Comparison of ENCODE assay signal across 13 mouse cellular contexts in the genomic region with DNA sequence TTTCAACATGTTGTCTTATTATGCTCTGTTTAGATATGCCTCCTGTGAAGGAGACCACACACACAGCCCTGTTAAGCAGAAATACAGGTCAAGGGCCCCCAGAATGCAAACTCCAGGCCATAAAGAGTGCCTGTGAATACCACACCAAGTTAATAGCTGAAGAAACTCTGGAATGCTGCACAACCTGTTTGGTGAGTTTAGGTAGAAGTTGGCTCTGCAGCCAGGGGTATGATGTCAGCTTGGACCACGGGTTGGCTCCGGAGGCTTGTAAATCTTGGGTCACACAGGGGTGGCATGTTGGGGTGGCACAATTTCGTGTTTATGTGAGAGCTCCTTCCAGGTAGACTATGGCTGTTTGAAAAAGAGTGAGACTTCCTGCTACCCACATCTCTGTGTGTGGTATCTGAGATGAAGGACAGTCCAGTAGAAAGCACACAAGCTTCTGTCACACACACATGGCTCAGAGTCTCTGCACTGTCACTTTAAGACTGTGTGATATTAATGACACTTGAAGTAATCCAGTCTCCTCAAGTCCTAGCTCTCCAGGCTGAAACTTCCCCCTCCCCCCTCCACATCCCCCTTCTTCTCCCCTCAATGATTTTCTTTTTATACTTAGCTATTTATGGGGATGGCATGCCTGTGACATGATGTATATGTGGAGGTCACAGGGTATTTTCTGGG.
DNase-seq lines count a peak whose midpoint lies in the region; ATAC-seq and TF ChIP-seq lines count a peak whose summit lies in the region.
"Had no signal": no experiment of that assay in that cellular context is flagged by ENCODE, and none has a peak within 500 bp of the region (broad histone marks: within the 10 kb centered on the region; RNA-seq: fewer than 3 reads in every experiment).

No protein-coding gene starts in this region.

- WGBS in hindbrain, embryonic 10.5 days = 66% methylated on average over 3 of the region's 3 CpGs
- WGBS in hindbrain, postnatal 0 days = 63% methylated on average over 3 of the region's 3 CpGs

- peak overlapping the region; percentile 16; the same call in 1 of the 2 replicates for H3K27ac ChIP-seq in hindbrain, embryonic 10.5 days
- H3K27ac ChIP-seq in hindbrain, postnatal 0 days = no peak overlapping the region
- H3K27ac ChIP-seq: forebrain, embryonic 13.5 days; liver, embryonic 15.5 days had no signal

- H3K9me3 ChIP-seq in hindbrain, embryonic 10.5 days = no peaks in the 10 kb centered on the region
- no peaks in the 10 kb centered on the region for H3K9me3 ChIP-seq in hindbrain, postnatal 0 days (ENCODE audit: low read length)
- H3K9me3 ChIP-seq: forebrain, embryonic 13.5 days; liver, embryonic 15.5 days had no signal

- no peaks in the 10 kb centered on the region for H3K27me3 ChIP-seq in hindbrain, embryonic 10.5 days (ENCODE audit: insufficient read depth, poor library complexity, severe bottlenecking)
- no peaks in the 10 kb centered on the region for H3K27me3 ChIP-seq in hindbrain, postnatal 0 days (ENCODE audit: insufficient read depth, low read length)
- H3K27me3 ChIP-seq: forebrain, embryonic 13.5 days; liver, embryonic 15.5 days had no signal

- no peak for DNase-seq in hindbrain, embryonic 10.5 days (ENCODE audit: low spot score)
- no peak for DNase-seq in hindbrain, postnatal 0 days (ENCODE audit: low spot score)
- peak; percentile 70 for DNase-seq in kidney, adult 18-20 months
- peak; percentile 83 to 91 for DNase-seq in lung, adult 18-20 months
- DNase-seq in urinary bladder, postnatal 25 days (ENCODE audit: low spot score) = peak; percentile 54
- no peak for DNase-seq in frontal cortex, postnatal 10 days (ENCODE audit: low spot score in 2 of 2)
- no peak for DNase-seq in spleen, postnatal 4 days (ENCODE audit: low spot score in 2 of 2)
- no peak for DNase-seq in spleen, adult 18-20 months
- DNase-seq: adrenal gland, postnatal 25 days; cerebellum, adult 9-10 months; layer of hippocampus, adult 9-11 months had no signal

- ATAC-seq in hindbrain, postnatal 0 days = no peak
- ATAC-seq: forebrain, embryonic 13.5 days had no signal

- H3K9ac ChIP-seq in hindbrain, postnatal 0 days (replicated peaks; ENCODE audit: low read length) = no peak overlapping the region
- H3K9ac ChIP-seq: forebrain, embryonic 13.5 days; liver, embryonic 15.5 days had no signal

- H3K4me1 ChIP-seq in hindbrain, embryonic 10.5 days (replicated peaks) = peaks cover 8% of the 10 kb centered on the region; the same call in 1 of the 2 replicates
- no peaks in the 10 kb centered on the region for H3K4me1 ChIP-seq in hindbrain, postnatal 0 days (ENCODE audit: insufficient read depth, low read length)
- H3K4me1 ChIP-seq: liver, embryonic 15.5 days had no signal

- TF ChIP-seq CTCF in hindbrain, postnatal 0 days (IDR thresholded peaks at IDR 0.05; ENCODE audit: low read depth) = no peak

- H3K4me3 ChIP-seq in hindbrain, embryonic 10.5 days = no peak overlapping the region
- no peak overlapping the region for H3K4me3 ChIP-seq in hindbrain, postnatal 0 days (ENCODE audit: low read length)
- H3K4me3 ChIP-seq: forebrain, embryonic 13.5 days; liver, embryonic 15.5 days had no signal

- H3K4me2 ChIP-seq in hindbrain, postnatal 0 days (ENCODE audit: low read depth, low read length) = no peak overlapping the region
- H3K4me2 ChIP-seq: forebrain, embryonic 13.5 days; liver, embryonic 15.5 days had no signal

- no peaks in the 10 kb centered on the region; the same call in 1 of the 2 replicates for H3K36me3 ChIP-seq in hindbrain, embryonic 10.5 days
- no peaks in the 10 kb centered on the region for H3K36me3 ChIP-seq in hindbrain, postnatal 0 days (ENCODE audit: insufficient read depth, low read length)
- H3K36me3 ChIP-seq: liver, embryonic 15.5 days had no signal

Comparison
In these comparisons a context has a peak if more than half of its experiments do, and no peak if none do; other contexts are left out.
1. DNase-seq: peak in kidney, adult 18-20 months (single experiment), lung, adult 18-20 months (2 of 2) and urinary bladder, postnatal 25 days (single experiment); none in hindbrain, embryonic 10.5 days (single experiment), hindbrain, postnatal 0 days (single experiment), frontal cortex, postnatal 10 days (0 of 2), spleen, postnatal 4 days (0 of 2) and spleen, adult 18-20 months (0 of 2).